ENCODE assay signal across 8 mouse cellular contexts in genomic region chr11:75172151-75173094, GRCm38 (mm10). TPM values are rescaled to one million over a fixed set of nuclear protein-coding genes. Genes with fewer than 3 reads are reported as not detected.
A peak's percentile ranks its signal among the peaks of the same experiment; 100 is the strongest.
DNase-seq lines count a peak whose midpoint lies in the region; ATAC-seq and TF ChIP-seq lines count a peak whose summit lies in the region.

No protein-coding gene starts in this region.

- H3K4me1 ChIP-seq in heart, embryonic 11.5 days (ENCODE audit: control insufficient read depth, insufficient read depth, low read length): peaks cover 48% of the 10 kb centered on the region
- peaks cover 3% of the 10 kb centered on the region; the same call in 1 of the 2 replicates for H3K4me1 ChIP-seq in cerebellum, adult 2 months (ENCODE audit: control insufficient read depth, insufficient read depth, low read length)
- peaks cover 39% of the 10 kb centered on the region for H3K4me1 ChIP-seq in heart, embryonic 16.5 days (ENCODE audit: control insufficient read depth, insufficient read depth, low read length)
- peaks cover 53% of the 10 kb centered on the region for H3K4me1 ChIP-seq in liver, embryonic 11.5 days (replicated peaks; ENCODE audit: control insufficient read depth, insufficient read depth, low read length)

- ATAC-seq in heart, embryonic 11.5 days (replicated peaks; ENCODE audit: insufficient number of reproducible peaks, low FRiP score, low TSS enrichment): no peak; the same call in 1 of the 2 replicates
- no peak for ATAC-seq in heart, embryonic 16.5 days (replicated peaks; ENCODE audit: extremely low read depth, insufficient read depth, low FRiP score)
- no peak for ATAC-seq in liver, embryonic 11.5 days (replicated peaks; ENCODE audit: low FRiP score)

- H3K9me3 ChIP-seq in heart, embryonic 11.5 days (replicated peaks; ENCODE audit: control insufficient read depth, low read length): no peaks in the 10 kb centered on the region
- no peaks in the 10 kb centered on the region for H3K9me3 ChIP-seq in heart, embryonic 16.5 days (replicated peaks; ENCODE audit: control insufficient read depth, low read length)
- H3K9me3 ChIP-seq in liver, embryonic 11.5 days (ENCODE audit: control insufficient read depth, low read length): no peaks in the 10 kb centered on the region

- H3K4me3 ChIP-seq in heart, embryonic 11.5 days (ENCODE audit: low read depth, low read length): peak overlapping the region; percentile 67
- peak overlapping the region; percentile 75 for H3K4me3 ChIP-seq in cerebellum, adult 2 months (replicated peaks; ENCODE audit: insufficient read depth, low read depth, low read length)
- peak overlapping the region; percentile 56 for H3K4me3 ChIP-seq in heart, embryonic 16.5 days (ENCODE audit: low read length)
- H3K4me3 ChIP-seq in liver, embryonic 11.5 days (ENCODE audit: low read depth, low read length): peak overlapping the region; percentile 65

- no peak overlapping the region for H3K27ac ChIP-seq in heart, embryonic 11.5 days (ENCODE audit: low read depth, low read length)
- no peak overlapping the region for H3K27ac ChIP-seq in cerebellum, adult 2 months (ENCODE audit: insufficient read depth, low read length)
- H3K27ac ChIP-seq in heart, embryonic 16.5 days (ENCODE audit: low read length): no peak overlapping the region
- H3K27ac ChIP-seq in liver, embryonic 11.5 days (ENCODE audit: low read depth, low read length): no peak overlapping the region

- H3K27me3 ChIP-seq in heart, embryonic 11.5 days (ENCODE audit: control insufficient read depth, insufficient read depth, low read length): peaks cover 63% of the 10 kb centered on the region
- H3K27me3 ChIP-seq in cerebellum, adult 2 months (ENCODE audit: control insufficient read depth, insufficient read depth, low read length): no peaks in the 10 kb centered on the region
- peaks cover 30% of the 10 kb centered on the region for H3K27me3 ChIP-seq in heart, embryonic 16.5 days (ENCODE audit: control insufficient read depth, insufficient read depth, low read length)
- H3K27me3 ChIP-seq in liver, embryonic 11.5 days (replicated peaks; ENCODE audit: control insufficient read depth, insufficient read depth, low read length): peaks cover 68% of the 10 kb centered on the region

- 1% methylated on average over 75 of the region's 75 CpGs for WGBS in heart, embryonic 11.5 days (ENCODE audit: insufficient replicate concordance)
- WGBS in cerebellum, adult 2 months: under 1% methylated on average over 74 of the region's 75 CpGs
- under 1% methylated on average over 72 of the region's 75 CpGs for WGBS in heart, embryonic 16.5 days
- under 1% methylated on average over 73 of the region's 75 CpGs for WGBS in liver, embryonic 11.5 days

- TF ChIP-seq CTCF in cerebellum, adult 2 months (IDR thresholded peaks at IDR 0.05; ENCODE audit: borderline replicate concordance, insufficient read depth, low read depth, low read length): no peak

- H3K4me2 ChIP-seq in heart, embryonic 11.5 days: peak overlapping the region; percentile 93
- H3K4me2 ChIP-seq in heart, embryonic 16.5 days (ENCODE audit: low read depth, low read length): peak overlapping the region; percentile 89
- peak overlapping the region; percentile 77 for H3K4me2 ChIP-seq in liver, embryonic 11.5 days

- no peak for DNase-seq in heart, adult 9 months (ENCODE audit: low spot score in 2 of 2)
- peak; percentile 61 for DNase-seq in ES-CJ7 (ENCODE audit: low read depth, low spot score)
- peak; percentile 70 to 77 for DNase-seq in cerebellum, adult 2 months
- DNase-seq in liver, embryonic 11.5 days (ENCODE audit: low spot score): peak; percentile 50
- peak; percentile 74 to 83 for DNase-seq in right cerebral cortex, adult 2 months (ENCODE audit: low spot score in 2 of 2)
- DNase-seq in spleen, adult 12 weeks (ENCODE audit: low spot score): no peak

- no peaks in the 10 kb centered on the region; the same call in 1 of the 2 replicates for H3K36me3 ChIP-seq in heart, embryonic 11.5 days (ENCODE audit: control insufficient read depth, insufficient read depth, low read length)
- 0 out of 2 replicates have a peak, but pooled peaks cover 2% of the 10 kb centered on the region for H3K36me3 ChIP-seq in heart, embryonic 16.5 days (ENCODE audit: control insufficient read depth, insufficient read depth)
- peaks cover 3% of the 10 kb centered on the region; the same call in 1 of the 2 replicates for H3K36me3 ChIP-seq in liver, embryonic 11.5 days (ENCODE audit: control insufficient read depth, insufficient read depth, low read length)

- H3K9ac ChIP-seq in heart, embryonic 11.5 days (ENCODE audit: low read depth, low read length): peak overlapping the region; percentile 52; the same call in 1 of the 2 replicates
- no peak overlapping the region; the same call in 1 of the 2 replicates for H3K9ac ChIP-seq in heart, embryonic 16.5 days (ENCODE audit: low read length)
- no peak overlapping the region for H3K9ac ChIP-seq in liver, embryonic 11.5 days (ENCODE audit: low read depth, low read length)

- no peak for TF ChIP-seq POLR2A in cerebellum, adult 2 months (IDR thresholded peaks at IDR 0.05; ENCODE audit: borderline replicate concordance, insufficient read depth, low read length)

RNA-seq across cellular contexts. Expression of gene Hic1, which starts 3.1 kb away (rescaled TPM):
- polyA plus RNA-seq in heart, embryonic 11.5 days (2014; fragmentation: Nextera tagmentation; extraction: Ambion mirVana): 2.5 and 3.0 TPM in 2 replicates
- 3.0 and 3.7 TPM in 2 replicates for polyA plus RNA-seq in cerebellum, adult 2 months (2012; rRNA removed)
- 7.1 and 9.8 TPM in 2 replicates for polyA plus RNA-seq in heart, embryonic 16.5 days (2015; fragmentation: Nextera tagmentation; extraction: Ambion mirVana)
- 2.7 and 3.2 TPM in 2 replicates for polyA plus RNA-seq in liver, embryonic 11.5 days (2014; fragmentation: Nextera tagmentation; extraction: Ambion mirVana)

RNA-seq across cellular contexts. Expression of gene Ovca2, which starts 6.2 kb away (rescaled TPM):
- 23.4 and 24.6 TPM in 2 replicates for polyA plus RNA-seq in heart, embryonic 11.5 days (2014; fragmentation: Nextera tagmentation; extraction: Ambion mirVana)
- 15.3 and 16.3 TPM in 2 replicates for polyA plus RNA-seq in cerebellum, adult 2 months (2012; rRNA removed)
- polyA plus RNA-seq in heart, embryonic 16.5 days (2015; fragmentation: Nextera tagmentation; extraction: Ambion mirVana): 18.4 and 18.7 TPM in 2 replicates
- 24.9 and 32.1 TPM in 2 replicates for polyA plus RNA-seq in liver, embryonic 11.5 days (2014; fragmentation: Nextera tagmentation; extraction: Ambion mirVana)

RNA-seq across cellular contexts. Expression of gene Dph1, which starts 18.6 kb away (rescaled TPM):
- polyA plus RNA-seq in heart, embryonic 11.5 days (2014; fragmentation: Nextera tagmentation; extraction: Ambion mirVana): 16.5 and 21.0 TPM in 2 replicates
- 18.6 and 19.3 TPM in 2 replicates for polyA plus RNA-seq in cerebellum, adult 2 months (2012; rRNA removed)
- polyA plus RNA-seq in heart, embryonic 16.5 days (2015; fragmentation: Nextera tagmentation; extraction: Ambion mirVana): 19.7 and 21.0 TPM in 2 replicates
- polyA plus RNA-seq in liver, embryonic 11.5 days (2014; fragmentation: Nextera tagmentation; extraction: Ambion mirVana): 30.3 and 34.0 TPM in 2 replicates

RNA-seq across cellular contexts. Expression of gene Rtn4rl1, which starts 21.2 kb away (rescaled TPM):
- 12.7 and 16.8 TPM in 2 replicates for polyA plus RNA-seq in heart, embryonic 11.5 days (2014; fragmentation: Nextera tagmentation; extraction: Ambion mirVana)
- polyA plus RNA-seq in cerebellum, adult 2 months (2012; rRNA removed): 23.9 and 28.6 TPM in 2 replicates
- polyA plus RNA-seq in heart, embryonic 16.5 days (2015; fragmentation: Nextera tagmentation; extraction: Ambion mirVana): 12.4 and 13.1 TPM in 2 replicates
- polyA plus RNA-seq in liver, embryonic 11.5 days (2014; fragmentation: Nextera tagmentation; extraction: Ambion mirVana): 1.7 and 2.9 TPM in 2 replicates

Comparison
In these comparisons a context has a peak if more than half of its experiments do, and no peak if none do; other contexts are left out.
1. DNase-seq: peak in ES-CJ7 (single experiment), cerebellum, adult 2 months (2 of 2), liver, embryonic 11.5 days (single experiment) and right cerebral cortex, adult 2 months (2 of 2); none in heart, adult 9 months (0 of 2) and spleen, adult 12 weeks (single experiment).
2. Peak in every context shown above with its lines, with median percentiles within 50 percentile points of each other: H3K4me2 ChIP-seq and H3K4me3 ChIP-seq.